Mouse (Mus musculus): ENCODE measurements around the gene Snph.

DNA sequence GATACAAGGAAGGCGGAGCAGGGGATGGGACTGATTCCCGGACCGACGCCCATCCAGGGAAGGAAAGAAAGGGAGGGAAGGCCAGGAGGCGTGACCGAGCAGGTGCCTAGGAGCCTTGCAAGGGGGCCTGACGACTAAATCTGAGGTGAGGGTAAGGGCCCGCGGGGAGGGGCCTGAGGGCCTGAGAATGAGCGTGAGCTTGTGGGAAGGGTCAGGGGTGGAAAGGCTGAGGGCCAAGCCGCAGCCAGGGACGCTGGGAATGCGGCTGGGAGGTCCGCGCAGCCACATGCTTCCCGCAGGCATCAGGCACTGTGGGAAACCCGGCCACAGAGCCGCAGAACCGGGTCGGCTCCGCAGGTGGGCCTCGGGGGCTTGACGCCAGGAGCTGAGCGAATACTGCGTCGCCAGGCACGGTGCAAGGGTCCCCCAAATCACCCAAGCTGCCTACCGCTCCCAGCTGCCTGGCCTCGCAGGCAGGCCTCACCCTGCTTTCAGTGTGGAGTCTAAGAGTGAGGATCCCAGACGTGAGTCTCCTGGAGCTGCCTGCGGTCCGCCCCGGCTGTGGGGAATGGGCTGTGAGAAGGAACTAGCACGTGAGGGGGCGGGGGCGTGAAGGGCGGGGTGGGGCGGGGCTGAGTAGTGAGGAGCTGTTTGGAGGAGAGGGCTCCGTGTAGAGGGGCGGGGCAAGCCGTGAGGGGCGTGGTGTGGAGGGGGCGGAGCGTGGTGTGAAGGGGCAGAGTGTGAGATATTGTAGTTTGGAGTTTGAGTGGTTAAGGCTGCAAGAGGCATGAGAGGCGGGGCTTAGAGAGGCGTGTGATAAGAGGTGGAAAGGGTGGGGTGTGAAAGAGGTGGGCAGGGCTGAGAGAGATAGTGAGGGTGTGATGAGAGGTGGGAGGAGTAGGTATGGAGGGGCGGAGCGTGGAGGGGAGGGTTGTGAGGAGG is 37.9 kb upstream of the Snph start:
- TF ChIP-seq EP300 (IDR thresholded peaks at IDR 0.05; ENCODE audit: insufficient read depth, low read depth, low read length) (no peak), CTCF (IDR thresholded peaks at IDR 0.05; ENCODE audit: low read depth, low read length) (no peak), POLR2A (IDR thresholded peaks at IDR 0.05; ENCODE audit: insufficient read depth, low read length) (no peak)
